Mouse (Mus musculus) C2C12 (cell line): ENCODE data around the gene Ctrc. TPM values are rescaled to one million over a fixed set of nuclear protein-coding genes. Genes with fewer than 3 reads are reported as not detected.

Experiments
- H3K27me3 ChIP-seq: one replicate; pipeline ENCODE4 v1.6.1; 2011; ENCODE audit not compliant: control insufficient read depth, insufficient read depth, insufficient read length
- H3K36me3 ChIP-seq: one replicate; pipeline ENCODE4 v1.6.1; 2011; ENCODE audit not compliant: control insufficient read depth, insufficient read depth
- H3K4me3 ChIP-seq: one replicate; pipeline ENCODE4 v1.5.1; 2011; ENCODE audit warnings: mild to moderate bottlenecking, control low read depth; ENCODE audit not compliant: poor library complexity, insufficient read depth, severe bottlenecking
- H3K79me2 ChIP-seq: one replicate; pipeline ENCODE4 v1.6.1; 2011; ENCODE audit not compliant: control insufficient read depth, insufficient read depth
- H3K79me3 ChIP-seq: one replicate; pipeline ENCODE4 v1.6.1; 2011; ENCODE audit warnings: low read depth, control low read depth
- H3ac ChIP-seq: one replicate; pipeline ENCODE3; 2011; ENCODE audit warnings: low read depth; ENCODE audit not compliant: control insufficient read depth, insufficient read length
- CEBPB ChIP-seq: IDR thresholded peaks from one replicate; pipeline ENCODE4 v1.6.1; 2011; ENCODE audit warnings: low read depth, mild to moderate bottlenecking, control low read depth, moderate library complexity
- CTCF ChIP-seq: IDR thresholded peaks from one replicate; pipeline ENCODE4 v1.5.1; 2011; ENCODE audit not compliant: control insufficient read depth, insufficient read depth, insufficient read length
- FOSL1 ChIP-seq: IDR thresholded peaks from one replicate; pipeline ENCODE4 v1.8.0; 2011; ENCODE audit warnings: mild to moderate bottlenecking, low read length; ENCODE audit not compliant: poor library complexity, insufficient read depth, severe bottlenecking
- MAX ChIP-seq: IDR thresholded peaks from one replicate; pipeline ENCODE4 v1.6.1; 2011; ENCODE audit warnings: mild to moderate bottlenecking, control low read depth
- MYOD1 ChIP-seq: IDR thresholded peaks from one replicate; pipeline ENCODE4 v1.6.1; 2011; ENCODE audit warnings: low read depth; ENCODE audit not compliant: control insufficient read depth, insufficient read length
- MYOG ChIP-seq: IDR thresholded peaks from one replicate; pipeline ENCODE4 v1.6.1; 2011; ENCODE audit not compliant: control insufficient read depth, insufficient read length; ENCODE audit errors: extremely low read depth
- USF1 ChIP-seq: IDR thresholded peaks from one replicate; pipeline ENCODE4 v1.6.1; 2011; ENCODE audit warnings: low read depth, mild to moderate bottlenecking, control low read depth, moderate library complexity
- polyA plus RNA-seq: library from polyadenylated mRNA; unstranded; fragments of >200 nt; fragmentation: generic; extraction: Trizol; gene quantifications from one replicate; pipeline ENCODE4 v1.2.1, GENCODE M21; 2012; ENCODE audit warnings: missing spikeins

Ctrc gene
- polyA plus RNA-seq, 1 experiment: not detected

DNA sequence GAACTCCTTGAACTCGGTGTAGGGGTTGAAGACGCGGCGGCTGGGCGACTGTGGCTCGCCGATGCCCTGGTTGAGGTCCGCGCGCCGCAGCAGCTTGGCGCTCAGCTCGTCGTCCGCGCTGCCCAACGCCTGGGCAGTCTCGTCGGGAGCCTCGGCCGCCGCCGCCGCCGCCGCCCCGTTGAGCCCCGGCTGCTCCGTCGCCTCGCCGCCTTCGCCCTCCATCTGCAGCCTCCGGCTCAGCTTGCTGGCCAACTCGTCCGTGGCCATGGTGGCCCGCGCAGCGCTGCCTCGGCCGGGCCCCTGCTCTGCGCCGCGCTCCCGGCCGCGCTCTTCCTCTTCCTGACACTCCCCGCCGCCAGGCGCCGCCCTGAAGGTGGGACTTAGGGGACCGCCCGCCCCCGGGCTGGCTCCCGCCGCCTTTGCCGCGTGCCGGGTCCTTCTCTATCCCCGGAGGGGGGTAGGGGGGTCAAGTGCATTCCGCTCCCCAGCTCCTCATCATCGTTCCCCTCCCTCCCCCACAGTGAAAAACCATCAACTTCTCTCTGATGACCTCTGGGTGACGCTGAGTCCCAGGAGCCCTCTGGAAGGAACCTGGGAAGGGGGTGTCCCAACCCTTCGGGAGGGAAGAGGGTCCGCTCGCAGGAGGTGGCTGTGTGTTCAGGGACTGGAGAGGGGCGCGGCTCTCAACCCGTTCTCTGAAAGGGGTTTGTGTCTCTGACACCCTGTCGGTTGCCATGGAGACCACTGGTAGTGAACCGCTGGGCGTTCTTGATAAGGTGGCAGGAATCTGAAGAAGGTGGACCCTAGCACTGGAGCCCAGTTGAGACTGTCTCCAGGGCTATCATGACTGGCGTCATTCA lies 28.7 kb upstream of the Ctrc start, which contains the start of gene Efhd2:
Gene Efhd2 (minus strand): TSS at position 320 of the 860 bp plus-strand sequence.
- H3ac ChIP-seq: peak within 1 kb of the TSS; percentile 79
- H3K79me2 ChIP-seq: peaks cover 27% of the 10 kb centered on the region
- H3K4me3 ChIP-seq: peak within 1 kb of the TSS; percentile 57
- H3K79me3 ChIP-seq: peaks cover 7% of the 10 kb centered on the region
- no peaks in the 10 kb centered on the region for H3K36me3 ChIP-seq
- no peak for TF ChIP-seq USF1
- no peak for TF ChIP-seq CTCF
- no peak for TF ChIP-seq MYOG
- TF ChIP-seq FOSL1: no peak
- TF ChIP-seq MAX: no peak
- TF ChIP-seq MYOD1: no peak
- TF ChIP-seq CEBPB: no peak
- peaks cover 4% of the 10 kb centered on the region for H3K27me3 ChIP-seq

- TF ChIP-seq MYOD1 (no peak), MYOG (no peak), MAX (no peak), CEBPB (no peak), CTCF (no peak), FOSL1 (no peak), USF1 (no peak)
- Histone ChIP-seq H3K79me3 (peaks cover 7% of the 10 kb centered on the region), H3K79me2 (peaks cover 27% of the 10 kb centered on the region), H3ac (peak overlapping the region; percentile 79), H3K4me3 (peak overlapping the region; percentile 57), H3K27me3 (peaks cover 4% of the 10 kb centered on the region), H3K36me3 (no peaks in the 10 kb centered on the region)
Observed at GRCm38 (mm10) chr4:141874111-141874600, 28.0 kb upstream of the Ctrc start.

DNA sequence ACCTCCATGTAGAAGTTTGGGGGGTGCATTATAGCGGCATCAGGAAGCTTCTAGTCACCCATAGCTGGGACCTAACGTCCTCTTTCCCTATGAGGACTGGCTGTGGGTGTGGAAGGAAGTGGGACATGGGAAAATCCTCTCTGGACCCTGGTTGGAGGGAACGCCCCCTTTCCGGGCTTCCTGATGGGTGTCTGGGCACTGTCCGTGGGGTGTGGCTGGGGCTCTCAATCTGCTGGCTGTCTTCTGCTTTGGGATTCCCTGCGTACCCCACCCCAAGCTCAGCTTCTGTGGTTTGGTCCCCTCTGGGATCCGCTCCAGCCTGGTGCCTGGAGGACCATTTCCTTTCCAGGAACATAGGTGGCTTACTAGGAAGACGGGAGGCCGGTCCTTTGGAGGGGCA lies 26.8 kb upstream of the Ctrc start:
- peaks cover 4% of the 10 kb centered on the region for H3K27me3 ChIP-seq
- no peak overlapping the region for H3K4me3 ChIP-seq
- H3K36me3 ChIP-seq: no peaks in the 10 kb centered on the region
- TF ChIP-seq CTCF: no peak
- TF ChIP-seq MYOD1: no peak
- TF ChIP-seq MAX: no peak
- no peak for TF ChIP-seq CEBPB
- TF ChIP-seq FOSL1: no peak
- no peak for TF ChIP-seq USF1
- no peak for TF ChIP-seq MYOG
- peaks cover 7% of the 10 kb centered on the region for H3K79me3 ChIP-seq
- no peak overlapping the region for H3ac ChIP-seq
- H3K79me2 ChIP-seq: peaks cover 27% of the 10 kb centered on the region

- TF ChIP-seq MAX (no peak), MYOD1 (no peak), MYOG (no peak), USF1 (no peak), CEBPB (no peak), CTCF (no peak)
- Histone ChIP-seq H3K27me3 (no peaks in the 10 kb centered on the region), H3K4me3 (no peak overlapping the region)
Observed at GRCm38 (mm10) chr4:141871909-141872308, 25.8 kb upstream of the Ctrc start.

GRCm38 (mm10) chr4:141871333-141871725 lies 25.2 kb upstream of the Ctrc start:
- TF ChIP-seq FOSL1 (no peak), CTCF (no peak), MYOG (no peak), USF1 (no peak), CEBPB (no peak), MYOD1 (no peak), MAX (no peak)
- H3K36me3 ChIP-seq: no peaks in the 10 kb centered on the region

More at GRCm38 (mm10) chr4:141871909-141872308, 25.8 kb upstream of the Ctrc start:
- Histone ChIP-seq H3K36me3 (no peaks in the 10 kb centered on the region), H3ac (no peak overlapping the region), H3K79me3 (peaks cover 7% of the 10 kb centered on the region), H3K79me2 (peaks cover 27% of the 10 kb centered on the region)

More at GRCm38 (mm10) chr4:141871333-141871725, 25.2 kb upstream of the Ctrc start:
- Histone ChIP-seq H3K4me3 (no peak overlapping the region), H3ac (no peak overlapping the region), H3K27me3 (no peaks in the 10 kb centered on the region), H3K79me2 (peaks cover 27% of the 10 kb centered on the region), H3K79me3 (peaks cover 7% of the 10 kb centered on the region)
